Mouse (Mus musculus) cerebellum, adult 9-10 months (tissue): Measurements from ENCODE around the gene Rad50.
A peak's percentile ranks its signal among the peaks of the same experiment; 100 is the strongest.

ENCODE experiments used
- DNase-seq: peaks from one replicate; pipeline ENCODE4 v3.0.0; 2022

Gene Rad50

DNA sequence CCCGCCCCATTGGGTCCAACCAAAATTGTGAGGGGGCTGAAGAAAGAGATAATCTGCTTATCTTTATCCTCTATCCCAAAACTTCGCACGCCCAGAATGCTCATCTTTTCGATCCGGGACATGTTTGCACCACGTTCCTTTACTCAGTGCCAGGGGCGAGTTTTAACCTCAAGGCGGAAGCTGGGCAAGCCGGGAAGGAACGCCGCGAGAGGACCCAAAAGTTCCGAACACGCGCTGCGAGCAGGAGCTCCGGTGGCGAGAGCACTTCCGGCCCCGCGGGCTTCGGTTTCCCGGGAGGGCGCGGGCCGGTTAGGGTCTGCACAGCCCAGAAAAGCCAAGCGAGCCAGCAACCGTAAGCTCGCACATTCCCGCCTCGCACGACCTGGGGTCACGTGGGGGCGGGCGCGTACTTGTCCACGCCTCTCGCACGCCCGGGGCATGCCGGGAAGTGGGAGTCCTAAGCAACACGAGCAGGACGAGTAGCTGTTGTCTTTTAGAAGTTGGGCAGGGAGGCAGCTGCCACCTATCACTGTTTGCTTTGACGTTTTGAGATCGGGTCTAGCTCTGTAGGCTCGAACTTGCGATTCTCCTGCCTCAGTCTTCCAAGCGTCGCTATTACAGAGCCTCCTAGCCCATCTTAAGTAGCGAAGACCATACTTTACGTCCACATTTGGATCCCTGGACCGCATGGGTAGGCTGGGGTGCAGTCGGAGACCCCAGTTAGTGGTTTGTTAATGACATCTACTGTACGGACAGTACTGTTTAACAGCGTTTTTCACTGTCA lies at the start of gene Rad50:
TSS of gene Rad50 (minus strand) at position 386 of the 784 bp plus-strand sequence.
- peak; percentile 85 for DNase-seq

DNA sequence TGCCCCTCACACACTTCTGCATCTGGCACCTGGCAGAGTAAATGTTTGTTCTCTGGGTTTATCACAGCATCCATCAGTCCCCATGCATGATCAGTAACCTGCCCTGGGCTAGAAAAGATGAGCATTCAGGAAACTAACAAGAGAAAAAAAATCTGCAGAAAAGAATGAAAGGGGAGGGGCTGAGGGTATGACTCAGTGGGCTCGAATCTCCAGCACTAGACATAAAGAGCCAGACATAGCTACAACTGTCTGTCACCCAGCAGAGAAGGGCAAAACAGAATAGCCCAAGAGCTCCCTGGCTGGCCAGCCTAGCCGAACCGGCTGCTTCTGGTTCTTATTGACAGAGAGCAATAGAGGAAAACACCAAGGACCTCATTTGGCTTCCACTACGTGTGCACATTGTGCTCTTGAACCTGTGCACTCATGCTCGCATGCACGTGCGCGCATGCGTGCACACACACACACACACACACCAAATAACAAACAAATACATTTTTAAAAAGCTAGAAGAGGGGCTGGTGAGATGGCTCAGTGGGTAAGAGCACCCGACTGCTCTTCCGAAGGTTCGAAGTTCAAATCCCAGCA lies 48.0 kb upstream of the Rad50 start:
- no peak for DNase-seq

DNA sequence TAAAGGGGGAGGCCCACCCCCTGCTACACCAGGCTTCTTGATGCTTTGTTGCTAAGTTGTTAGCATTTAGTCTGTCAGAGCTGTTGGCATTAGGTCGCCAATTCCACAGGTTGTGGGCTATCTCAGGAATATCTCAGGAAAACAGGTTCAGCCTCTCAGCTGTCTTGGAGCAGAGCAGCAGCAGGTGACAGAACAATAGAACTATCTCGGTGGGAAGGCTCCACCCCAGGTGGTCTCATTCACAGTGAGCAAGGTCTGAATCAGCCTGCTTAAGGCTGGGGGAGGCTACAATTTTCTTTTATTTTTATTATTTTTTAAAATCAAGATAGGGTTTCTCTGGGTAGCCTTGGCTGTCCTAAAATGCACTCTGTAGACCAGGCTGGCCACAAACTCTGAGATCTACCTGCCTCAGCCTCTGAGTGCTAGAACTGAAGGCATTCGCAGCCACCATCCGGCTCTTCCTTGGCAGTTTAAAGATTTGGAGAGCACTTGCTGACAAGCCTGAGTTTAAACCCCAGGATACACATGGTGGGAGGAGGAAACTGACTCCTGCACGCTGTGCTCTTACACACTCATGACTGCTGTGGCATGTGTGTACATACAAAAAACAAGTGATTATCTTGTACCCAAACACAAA lies 42.7 kb upstream of the Rad50 start:
- no peak for DNase-seq

DNA sequence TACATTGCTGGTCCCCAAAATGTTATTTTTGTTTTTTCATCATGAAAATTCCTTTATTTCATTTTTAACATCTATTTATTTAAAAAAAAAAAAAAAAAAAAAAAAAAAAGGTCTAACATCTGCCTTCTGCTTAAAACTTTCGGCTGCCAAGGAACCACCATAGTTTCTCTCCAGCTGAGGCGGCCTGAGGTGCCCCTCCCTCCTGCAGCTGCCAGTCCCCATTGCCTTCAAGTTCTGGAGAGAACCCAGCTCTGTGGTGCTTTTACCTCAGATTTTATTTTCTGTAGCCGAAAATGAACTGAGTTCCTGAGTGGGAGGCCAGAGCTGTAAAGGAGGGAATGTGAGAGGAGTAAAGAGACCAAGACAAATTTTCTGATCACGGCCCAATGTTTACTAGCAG lies 42.2 kb upstream of the Rad50 start:
- DNase-seq = no peak

DNA sequence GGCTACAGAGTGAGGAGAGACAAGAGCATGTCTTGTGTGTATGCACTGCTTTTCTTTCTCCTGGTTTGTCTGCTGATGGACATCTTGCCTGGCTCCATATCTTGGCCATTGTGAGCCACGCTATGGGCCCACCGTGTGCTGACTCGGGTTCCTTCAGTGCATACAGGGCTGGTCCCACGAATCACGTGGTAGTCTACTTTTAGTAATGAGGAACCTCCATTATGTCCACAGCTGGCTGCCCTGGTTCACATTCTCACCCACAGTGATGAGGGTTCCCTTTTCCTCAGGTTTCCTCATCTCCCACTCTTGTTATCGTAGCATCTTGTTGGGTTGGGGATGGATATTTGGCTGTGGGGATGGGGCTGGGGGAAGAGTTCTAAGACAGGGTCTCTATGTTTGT lies 41.5 kb upstream of the Rad50 start:
- no peak for DNase-seq

DNA sequence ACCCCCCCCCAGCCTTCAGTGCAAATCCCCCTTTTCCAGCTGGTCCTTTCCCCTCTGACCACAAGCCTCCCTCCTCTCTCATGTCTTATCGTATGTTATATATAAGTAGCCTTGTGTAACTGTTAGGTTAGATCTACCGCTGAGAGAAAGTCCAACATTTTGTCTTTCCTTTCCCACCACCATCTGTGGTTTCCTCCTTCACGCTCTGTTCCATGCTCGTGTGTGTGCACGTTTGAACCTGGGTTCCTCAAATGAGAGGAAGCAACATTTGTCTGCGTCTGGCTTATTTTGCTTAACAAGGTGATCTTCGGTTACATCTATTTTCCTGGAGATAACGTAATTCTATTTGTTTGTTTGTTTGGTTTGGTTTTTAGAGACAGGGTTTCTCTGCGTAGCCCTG lies 40.9 kb upstream of the Rad50 start:
- DNase-seq = no peak

DNA sequence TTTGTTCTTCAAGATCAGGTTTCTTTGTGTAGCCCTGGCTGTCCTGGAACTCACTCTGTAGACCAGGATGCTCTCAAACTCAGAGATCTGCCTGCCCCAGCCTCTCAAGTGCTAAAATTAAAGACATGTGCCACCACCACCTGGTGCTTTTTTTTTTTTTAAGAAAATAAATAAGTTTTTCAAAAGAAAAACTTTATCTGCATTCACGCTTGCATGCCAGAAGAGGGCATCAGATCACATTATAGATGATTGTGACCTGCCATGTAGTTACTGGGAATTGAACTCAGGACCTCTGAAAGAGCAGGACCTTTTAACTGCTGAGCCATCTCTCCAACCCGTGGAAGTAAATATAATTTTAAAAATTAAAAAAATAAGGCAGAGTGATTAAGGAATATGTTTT lies 38.1 kb upstream of the Rad50 start:
- no peak for DNase-seq

DNA sequence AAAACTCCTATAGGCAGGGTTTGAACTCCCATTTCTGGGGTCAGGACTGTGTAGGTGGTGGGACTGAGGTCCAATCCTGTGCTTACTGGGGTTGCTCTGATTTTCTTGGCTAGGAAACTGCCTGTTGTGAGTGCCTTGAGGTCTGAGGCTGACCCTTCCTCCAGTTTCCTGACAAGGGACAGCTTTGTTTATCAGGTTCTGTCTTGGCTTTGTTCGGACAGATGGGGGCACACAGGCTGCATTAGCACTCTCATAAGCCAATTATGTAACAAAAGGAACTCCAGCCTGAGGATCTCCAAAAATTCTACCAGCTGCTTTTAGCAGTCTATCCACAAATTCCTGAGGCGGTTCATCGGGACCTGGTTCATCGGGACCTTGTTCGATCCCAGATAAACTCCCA lies 35.2 kb upstream of the Rad50 start:
- DNase-seq = peak; percentile 33

DNA sequence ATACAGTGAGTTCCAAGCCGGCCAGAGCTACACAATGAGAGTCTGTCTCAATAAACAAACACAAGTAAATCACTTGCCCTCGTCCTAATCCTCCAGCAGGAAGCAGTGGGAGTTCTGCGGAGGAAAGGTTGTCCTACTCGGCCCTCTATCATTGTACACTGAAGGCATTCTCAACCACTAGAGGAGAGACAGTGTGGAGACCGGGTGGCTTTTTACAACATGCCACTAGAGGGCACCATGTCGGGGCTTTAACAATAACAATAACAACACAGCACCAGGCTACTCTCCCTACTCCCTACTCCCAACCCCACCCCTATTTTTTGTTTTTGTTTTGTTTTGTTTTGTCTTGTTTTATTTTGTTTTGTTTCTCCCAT lies 30.4 kb upstream of the Rad50 start:
- peak; percentile 59 for DNase-seq

DNA sequence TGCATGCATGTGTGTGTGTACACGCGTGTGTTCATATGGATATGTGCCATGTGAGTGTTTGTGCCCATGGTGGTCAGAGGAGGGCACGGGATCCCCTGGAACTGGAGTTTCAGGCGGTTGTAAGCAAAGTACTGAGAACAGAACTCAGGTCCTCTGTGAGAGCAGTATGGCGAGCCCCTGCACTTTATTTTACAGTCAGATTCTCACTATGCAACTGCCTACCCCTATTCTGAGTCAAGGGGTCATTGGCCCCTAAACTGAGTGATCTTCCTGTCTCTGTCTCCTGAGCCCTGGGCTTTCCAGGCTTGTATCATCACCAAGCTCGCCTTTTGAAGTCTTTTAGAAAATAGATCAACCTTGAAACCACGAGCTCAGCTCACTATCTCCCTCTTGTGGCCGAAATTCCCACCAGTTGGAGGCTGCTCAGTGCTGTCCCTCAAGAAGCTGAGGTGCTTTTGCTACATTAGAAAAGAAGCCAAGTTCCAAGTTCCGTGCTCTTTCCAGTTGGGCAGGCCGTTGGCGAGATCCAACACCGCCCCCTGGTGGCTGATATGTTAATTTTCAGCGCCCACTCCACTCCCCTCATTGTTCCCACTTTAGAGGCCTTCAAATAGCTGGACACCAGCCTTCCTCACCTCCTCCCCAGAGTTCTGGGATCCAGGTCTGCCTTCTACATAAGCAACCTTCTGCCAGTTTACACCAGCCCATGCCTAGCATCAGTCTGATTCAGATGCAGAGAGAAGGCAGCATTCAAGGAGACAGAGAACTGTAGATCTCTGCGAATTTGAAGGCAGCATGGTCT lies 29.9 kb upstream of the Rad50 start:
- peak; percentile 46 for DNase-seq

DNA sequence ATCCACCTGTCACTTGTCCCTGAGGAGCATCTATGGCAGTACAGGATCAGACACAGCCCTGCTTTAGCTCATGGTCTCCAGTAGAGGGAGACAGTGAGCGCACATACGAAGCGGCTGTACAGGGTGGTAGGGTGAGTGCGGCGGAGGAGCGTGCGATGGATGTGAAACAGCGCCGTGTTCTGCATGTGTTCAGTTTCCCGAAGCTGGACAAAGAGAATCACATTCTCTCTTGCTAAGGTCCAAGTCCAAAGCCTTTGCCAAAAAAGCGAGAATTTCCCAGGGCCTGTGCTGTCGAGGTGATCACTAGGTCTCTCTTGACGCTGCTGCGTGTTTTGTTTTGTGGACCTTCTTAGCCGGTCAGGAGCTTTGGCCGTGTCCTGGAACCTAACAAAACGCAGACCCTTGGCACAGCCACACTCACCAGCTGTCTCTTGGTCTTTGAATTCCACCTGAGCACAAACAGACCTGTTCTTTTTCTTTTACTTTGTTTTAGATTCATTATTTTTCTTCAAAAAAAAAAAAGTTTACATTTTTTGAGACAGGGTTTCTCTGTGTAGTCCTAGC lies 28.6 kb upstream of the Rad50 start:
- DNase-seq = peak; percentile 77

DNA sequence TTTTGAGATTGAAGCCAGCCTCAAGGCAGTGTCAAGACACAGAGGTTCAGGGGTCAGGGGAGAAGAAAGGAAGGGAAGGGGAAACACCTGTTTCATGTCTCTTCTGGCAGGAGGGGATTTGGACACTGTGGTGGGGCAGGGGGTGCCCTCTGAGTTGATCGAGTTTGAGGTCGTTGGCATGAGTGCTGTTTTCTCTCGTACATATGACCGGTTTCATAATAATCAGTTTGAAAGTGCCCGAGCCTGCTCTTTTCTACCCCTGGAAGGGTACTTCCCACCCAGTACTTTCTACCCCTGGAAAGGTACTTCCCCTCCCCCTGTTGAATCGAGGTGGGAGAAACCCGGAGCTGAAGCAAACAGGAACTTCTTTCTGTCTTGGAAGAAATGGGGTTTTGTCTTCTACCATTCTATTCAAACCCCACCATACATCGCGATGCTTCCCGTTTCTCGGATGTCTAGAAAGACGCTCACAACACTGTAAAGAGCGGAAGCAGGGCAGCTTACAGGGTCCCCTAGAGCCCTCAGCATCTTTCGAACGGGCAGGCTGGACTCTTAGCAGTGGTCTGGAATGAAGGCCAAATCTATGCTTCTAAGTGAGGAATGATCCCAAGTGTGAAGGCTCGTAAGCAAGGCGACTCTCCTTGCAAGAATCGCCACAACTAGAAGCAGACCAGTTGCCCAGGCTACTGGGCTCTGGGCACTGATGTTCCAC lies 28.0 kb upstream of the Rad50 start:
- DNase-seq = no peak

DNA sequence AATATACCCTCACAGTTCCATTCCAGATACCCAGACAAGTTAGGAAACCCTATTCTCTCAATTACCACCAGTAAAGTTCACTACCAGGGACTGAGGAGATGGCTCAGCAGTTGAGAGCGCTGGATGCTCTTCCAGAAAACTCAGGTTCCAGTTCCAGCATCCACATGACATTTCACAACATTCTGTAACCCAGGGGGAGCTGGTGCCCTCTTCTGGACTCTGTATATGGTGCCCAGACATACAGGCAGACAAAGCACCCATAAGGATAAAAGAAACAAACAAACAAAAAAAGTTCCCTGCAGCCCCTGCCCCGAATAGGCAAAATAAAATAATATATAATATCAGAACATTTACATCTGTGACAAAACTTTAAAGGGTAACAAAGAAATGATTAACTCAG lies 27.3 kb upstream of the Rad50 start:
- no peak for DNase-seq

DNA sequence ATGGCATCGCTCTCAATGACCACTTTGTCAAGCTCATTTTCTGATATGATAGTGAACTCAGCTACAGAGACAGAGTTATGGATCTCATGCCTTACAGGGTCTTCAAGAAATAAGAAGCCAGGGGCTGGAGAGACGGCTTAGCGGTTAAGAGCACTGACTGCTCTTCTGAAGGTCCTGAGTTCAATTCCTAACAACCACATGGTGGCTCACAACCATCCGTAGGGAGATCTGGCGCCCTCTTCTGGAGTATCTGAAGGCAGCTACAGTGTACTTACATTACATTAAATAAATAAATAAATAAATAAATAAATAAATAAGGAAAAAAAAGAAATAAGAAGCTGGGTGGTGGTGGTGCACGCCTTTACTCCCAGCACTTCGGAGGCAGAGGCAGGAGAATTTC lies 26.7 kb upstream of the Rad50 start:
- no peak for DNase-seq

DNA sequence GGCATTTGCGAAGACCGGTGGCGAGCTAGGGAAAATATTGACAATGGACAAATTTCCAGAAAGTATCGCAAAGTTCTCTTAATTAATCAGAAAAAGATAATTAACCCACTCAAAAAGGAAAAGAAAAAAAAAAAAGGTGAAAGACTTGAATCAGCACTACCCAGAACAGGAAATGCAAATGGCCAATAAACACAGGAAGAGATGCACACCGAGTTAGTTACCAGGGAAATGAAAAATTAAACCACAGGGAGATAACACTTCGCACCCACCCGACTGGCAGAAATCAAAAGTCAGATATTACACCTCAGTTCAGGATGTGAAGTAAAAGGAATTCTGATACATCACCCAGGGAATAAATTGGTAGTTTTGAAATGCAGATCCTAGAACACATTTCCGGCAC lies 25.1 kb upstream of the Rad50 start:
- DNase-seq = no peak

DNA sequence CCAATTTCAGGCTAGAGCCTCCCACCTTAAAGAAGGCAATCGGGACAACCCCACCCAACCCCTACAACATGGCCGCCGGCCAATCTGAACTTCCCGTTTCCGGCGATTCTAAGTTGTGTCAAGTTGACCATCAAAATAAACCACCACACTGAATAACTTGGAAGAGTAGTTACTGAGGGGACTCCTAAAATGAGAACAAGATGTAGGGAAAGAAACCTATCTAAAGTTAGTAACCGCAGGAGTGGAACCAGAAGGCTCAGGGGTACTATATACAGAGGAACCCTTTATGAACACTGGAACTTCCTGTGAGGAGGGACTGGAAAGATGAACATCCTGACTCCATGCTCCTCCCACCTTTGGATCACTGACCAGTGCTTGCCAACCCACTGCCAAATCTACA lies 24.3 kb upstream of the Rad50 start:
- DNase-seq = no peak

DNA sequence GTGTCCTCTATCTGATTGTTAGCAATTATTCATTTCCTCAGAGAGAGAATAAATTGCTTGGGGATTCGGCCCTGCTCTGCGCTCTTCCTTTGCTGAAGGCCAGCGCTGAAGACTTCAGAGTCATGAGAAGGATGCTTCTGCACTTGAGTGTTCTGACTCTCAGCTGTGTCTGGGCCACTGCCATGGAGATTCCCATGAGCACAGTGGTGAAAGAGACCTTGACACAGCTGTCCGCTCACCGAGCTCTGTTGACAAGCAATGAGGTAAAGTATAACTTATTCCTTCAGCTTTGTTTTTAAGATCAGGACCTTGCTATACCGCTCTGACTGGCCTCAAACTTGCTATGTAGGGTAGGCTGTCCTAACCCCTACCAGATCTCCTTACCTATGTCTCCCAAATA lies 13.6 kb upstream of the Rad50 start, which contains the start of gene Il5:
TSS of gene Il5 (plus strand) at position 80 of the 400 bp plus-strand sequence.
- DNase-seq = no peak

DNA sequence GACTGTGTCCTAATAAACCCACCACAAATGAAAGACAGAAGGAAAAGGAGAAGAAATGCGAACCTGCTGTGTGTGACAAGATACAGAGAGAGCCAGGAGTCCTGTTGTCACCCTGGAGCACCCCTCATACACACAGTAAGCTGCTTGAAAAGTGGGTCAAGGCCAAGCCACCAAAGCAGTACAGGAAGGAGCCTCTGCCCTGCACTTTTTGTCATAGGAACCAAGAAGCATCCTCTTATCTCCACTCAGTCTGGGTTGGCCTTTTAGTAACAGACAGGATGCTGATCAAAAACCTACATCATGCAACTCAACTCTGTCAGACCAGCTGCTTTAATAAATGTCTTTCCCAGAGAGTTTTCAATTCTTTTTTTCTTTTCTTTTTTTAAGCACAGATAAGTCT lies 12.6 kb upstream of the Rad50 start:
- no peak for DNase-seq

DNA sequence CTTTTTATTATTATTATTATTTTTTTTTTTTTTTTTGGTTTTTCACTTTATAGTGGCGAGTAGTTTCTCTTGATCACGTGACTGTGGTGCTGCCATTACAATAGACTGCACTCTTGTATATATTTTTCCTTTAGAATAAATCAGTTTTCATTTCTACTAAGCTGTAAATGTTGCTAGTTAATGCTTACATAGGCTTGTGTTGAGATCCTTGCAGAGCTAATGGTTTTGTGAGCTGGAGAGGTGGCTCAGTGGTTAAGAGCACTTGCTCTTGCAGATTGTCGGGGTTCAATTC lies 545 bp upstream of the Rad50 start:
- DNase-seq = no peak

DNA sequence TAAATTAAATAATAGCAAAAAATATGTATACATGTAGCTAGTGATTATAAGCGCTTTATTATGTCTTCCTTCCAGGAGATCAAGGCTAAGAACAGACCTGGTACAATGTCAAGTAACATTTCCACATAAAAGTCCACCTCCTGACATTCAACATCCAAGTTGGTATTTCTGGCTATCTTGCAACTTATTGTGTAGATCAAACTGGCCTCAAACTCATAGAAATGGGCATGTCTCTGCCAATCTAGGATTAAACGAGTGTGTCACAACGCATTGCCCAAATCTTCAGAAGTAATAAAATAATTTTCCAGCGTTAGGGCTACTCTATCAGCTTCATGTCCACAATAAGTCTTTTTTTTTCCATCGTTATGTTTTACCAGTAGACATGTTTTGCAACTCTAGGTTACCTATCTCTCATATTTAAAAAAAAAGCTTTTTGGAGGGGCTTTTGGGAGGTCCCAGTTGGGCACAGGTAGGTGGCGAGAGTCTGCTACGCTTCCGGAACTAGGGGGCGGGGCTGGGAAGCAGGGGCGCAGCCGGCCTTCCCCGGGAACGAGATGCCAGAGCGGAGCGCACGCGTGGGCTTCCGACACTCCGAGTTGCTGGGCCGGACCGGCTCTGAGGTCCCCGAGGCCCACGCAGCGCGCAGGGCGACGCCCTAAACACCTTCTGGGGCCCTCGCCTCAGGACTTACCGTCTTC lies 734 bp downstream of the Rad50 start:
- DNase-seq = no peak

DNA sequence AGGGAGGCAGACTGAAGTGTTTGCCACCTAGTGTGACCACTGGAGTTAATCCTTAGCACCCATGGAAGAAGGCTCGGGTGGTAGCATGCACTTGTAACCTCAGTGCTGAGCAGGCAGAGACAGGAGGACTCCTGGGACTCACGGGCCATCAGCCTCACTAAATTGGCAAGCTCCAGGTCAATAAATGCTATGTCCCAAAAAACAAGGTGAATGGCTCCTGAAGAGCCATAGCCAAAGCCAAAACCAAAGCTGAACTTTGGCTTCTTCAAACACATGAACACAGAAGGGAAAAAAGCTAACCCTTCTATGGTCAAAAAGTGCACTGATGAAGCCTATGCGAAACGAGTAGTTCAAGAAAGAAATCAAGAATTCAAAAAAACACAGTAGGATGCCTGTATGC lies 7.8 kb downstream of the Rad50 start:
- no peak for DNase-seq

DNA sequence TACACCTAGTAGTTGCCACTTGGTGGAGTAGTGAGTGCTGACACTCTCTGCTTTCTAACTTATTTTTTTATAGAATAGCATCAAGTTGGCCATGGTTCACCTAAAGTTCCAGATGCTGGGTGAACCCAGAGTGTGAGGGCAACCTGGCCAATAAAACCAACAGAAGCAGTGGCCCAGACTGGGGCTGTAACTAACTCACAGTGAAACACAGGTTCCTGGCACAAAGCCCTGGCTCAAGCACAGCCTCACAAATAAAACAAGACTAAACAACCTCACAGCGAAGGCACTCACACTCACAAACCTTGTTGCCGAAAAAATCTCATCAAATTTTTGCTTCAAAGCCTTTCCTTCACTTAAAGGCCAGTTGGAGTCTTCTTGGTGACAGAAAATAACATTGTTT lies 8.6 kb downstream of the Rad50 start:
- no peak for DNase-seq
